Mouse (Mus musculus) midbrain, embryonic 11.5 days (tissue): ENCODE data around the gene Rmi2. TPM values are rescaled to one million over a fixed set of nuclear protein-coding genes. Genes with fewer than 3 reads are reported as not detected.
A peak's percentile ranks its signal among the peaks of the same experiment; 100 is the strongest.

Source experiments
- ATAC-seq: fragments of 200-750 bp; cut with Nextera tagmentation; 2 replicates; pipeline ENCODE4 v1.8.0; 2017; ENCODE audit warnings: moderate TSS enrichment, moderate library complexity; ENCODE audit not compliant: low FRiP score
- DNase-seq: peaks from one replicate; pipeline ENCODE4 v3.0.0; 2015; ENCODE audit warnings: low spot score; ENCODE audit errors: missing footprints
- H3K27ac ChIP-seq: fragments of 300-500 bp; sonication (generic); 2 replicates; pipeline ENCODE4 v1.5.1; 2014; ENCODE audit warnings: low read depth, low read length
- H3K27me3 ChIP-seq: fragments of 300-500 bp; sonication (generic); 2 replicates; pipeline ENCODE4 v1.6.1; 2014; ENCODE audit warnings: mild to moderate bottlenecking, low read length, moderate library complexity, mixed read lengths; ENCODE audit not compliant: control insufficient read depth, insufficient read depth
- H3K36me3 ChIP-seq: fragments of 300-500 bp; sonication (generic); 2 replicates; pipeline ENCODE4 v1.6.1; 2014; ENCODE audit warnings: mild to moderate bottlenecking, low read length, moderate library complexity, mixed read lengths; ENCODE audit not compliant: control insufficient read depth, insufficient read depth
- H3K4me1 ChIP-seq: fragments of 300-500 bp; sonication (generic); 2 replicates; pipeline ENCODE4 v1.6.1; 2014; ENCODE audit warnings: low read length; ENCODE audit not compliant: control insufficient read depth, insufficient read depth
- H3K4me2 ChIP-seq: fragments of 300-500 bp; sonication (generic); 2 replicates; pipeline ENCODE4 v1.6.1; 2014; ENCODE audit warnings: mild to moderate bottlenecking, moderate library complexity
- H3K4me3 ChIP-seq: fragments of 300-500 bp; sonication (generic); 2 replicates; pipeline ENCODE4 v1.5.1; 2014; ENCODE audit warnings: low read depth, low read length
- H3K9ac ChIP-seq: fragments of 300-500 bp; sonication (generic); 2 replicates; pipeline ENCODE4 v1.6.1; 2014; ENCODE audit warnings: low read length
- H3K9me3 ChIP-seq: fragments of 300-500 bp; sonication (generic); 2 replicates; pipeline ENCODE4 v1.6.1; 2016; ENCODE audit warnings: low read length; ENCODE audit not compliant: control insufficient read depth
- WGBS: fragments of 180-500 bp; shearing (Covaris S2); extraction: QIAGEN DNeasy Blood & Tissue Kit; methylation state at CpG from one replicate; pipeline ENCODE4 v1.1.7; 2014; 5-methylcytosine and 5-hydroxymethylcytosine counted together
- polyA plus RNA-seq: library from polyadenylated mRNA; unstranded; fragments of >200 nt; fragmentation: Nextera tagmentation; extraction: Ambion mirVana; gene quantifications from 2 replicates; pipeline ENCODE4 v1.2.1, GENCODE M21; 2014

The Rmi2 gene
- polyA plus RNA-seq, 1 experiment from 2014 or later: 2.9 TPM

- Histone ChIP-seq H3K4me3 (no peak overlapping the region), H3K27ac (no peak overlapping the region), H3K4me1 (no peaks in the 10 kb centered on the region), H3K36me3 (no peaks in the 10 kb centered on the region), H3K4me2 (no peak overlapping the region), H3K27me3 (no peaks in the 10 kb centered on the region), H3K9ac (no peak overlapping the region), H3K9me3 (no peaks in the 10 kb centered on the region)
- ATAC-seq (no peak), DNase-seq (no peak)
- WGBS: 58% methylated on average over 4 of the region's 4 CpGs
Measured at GRCm38 (mm10) chr16:10821387-10821786, 13.5 kb upstream of the Rmi2 start.

- no peak overlapping the region for H3K4me3 ChIP-seq
- H3K27ac ChIP-seq: no peak overlapping the region
- no peak overlapping the region for H3K4me2 ChIP-seq
- H3K36me3 ChIP-seq: no peaks in the 10 kb centered on the region
- no peak for DNase-seq
- H3K9ac ChIP-seq: no peak overlapping the region
- no peak for ATAC-seq
- no peaks in the 10 kb centered on the region for H3K4me1 ChIP-seq
- H3K9me3 ChIP-seq: no peaks in the 10 kb centered on the region
- H3K27me3 ChIP-seq: no peaks in the 10 kb centered on the region
- 86% methylated on average over 1 of the region's 1 CpGs for WGBS
Measured at GRCm38 (mm10) chr16:10824536-10824935, 10.3 kb upstream of the Rmi2 start.

- Histone ChIP-seq H3K36me3 (no peaks in the 10 kb centered on the region), H3K9me3 (no peaks in the 10 kb centered on the region), H3K9ac (no peak overlapping the region), H3K4me3 (no peak overlapping the region), H3K27me3 (no peaks in the 10 kb centered on the region), H3K4me2 (no peak overlapping the region), H3K27ac (no peak overlapping the region), H3K4me1 (no peaks in the 10 kb centered on the region)
- DNase-seq: no peak
- 93% methylated on average over 4 of the region's 4 CpGs for WGBS
- ATAC-seq: no peak
Measured at GRCm38 (mm10) chr16:10825840-10826239, 9.0 kb upstream of the Rmi2 start.

GRCm38 (mm10) chr16:10827269-10827668 lies 7.6 kb upstream of the Rmi2 start:
- H3K9ac ChIP-seq: no peak overlapping the region
- no peaks in the 10 kb centered on the region for H3K36me3 ChIP-seq
- H3K9me3 ChIP-seq: no peaks in the 10 kb centered on the region
- no peak overlapping the region for H3K4me3 ChIP-seq
- no peak overlapping the region for H3K27ac ChIP-seq
- no peaks in the 10 kb centered on the region for H3K4me1 ChIP-seq
- WGBS: 85% methylated on average over 9 of the region's 9 CpGs
- no peak for ATAC-seq
- H3K27me3 ChIP-seq: no peaks in the 10 kb centered on the region
- H3K4me2 ChIP-seq: no peak overlapping the region
- no peak for DNase-seq

- Histone ChIP-seq H3K27me3 (no peaks in the 10 kb centered on the region), H3K27ac (no peak overlapping the region), H3K4me1 (no peaks in the 10 kb centered on the region), H3K36me3 (no peaks in the 10 kb centered on the region), H3K9ac (no peak overlapping the region), H3K4me2 (no peak overlapping the region), H3K4me3 (no peak overlapping the region), H3K9me3 (no peaks in the 10 kb centered on the region)
- DNase-seq (no peak), ATAC-seq (no peak)
- WGBS: 88% methylated on average over 7 of the region's 7 CpGs
Measured at GRCm38 (mm10) chr16:10827766-10828460, 6.9 kb upstream of the Rmi2 start.

GRCm38 (mm10) chr16:10828461-10828805 lies 6.4 kb upstream of the Rmi2 start:
- 89% methylated on average over 4 of the region's 4 CpGs for WGBS
- H3K4me3 ChIP-seq: no peak overlapping the region
- H3K4me1 ChIP-seq: no peaks in the 10 kb centered on the region
- H3K9ac ChIP-seq: no peak overlapping the region
- H3K27me3 ChIP-seq: no peaks in the 10 kb centered on the region
- no peaks in the 10 kb centered on the region for H3K36me3 ChIP-seq
- no peak for DNase-seq
- no peak overlapping the region for H3K4me2 ChIP-seq
- no peaks in the 10 kb centered on the region for H3K9me3 ChIP-seq
- no peak for ATAC-seq
- no peak overlapping the region for H3K27ac ChIP-seq

- no peak for ATAC-seq
- Histone ChIP-seq H3K27ac (no peak overlapping the region), H3K36me3 (no peaks in the 10 kb centered on the region), H3K27me3 (no peaks in the 10 kb centered on the region), H3K4me1 (peaks cover 22% of the 10 kb centered on the region), H3K4me2 (peak overlapping the region; percentile 90), H3K9me3 (no peaks in the 10 kb centered on the region), H3K9ac (peak overlapping the region; percentile 80), H3K4me3 (peak overlapping the region; percentile 62)
- WGBS: 12% methylated on average over 12 of the region's 12 CpGs
- DNase-seq: no peak
Measured at GRCm38 (mm10) chr16:10834542-10834910, 333 bp upstream of the Rmi2 start.

- Histone ChIP-seq H3K36me3 (no peaks in the 10 kb centered on the region), H3K27ac (no peak overlapping the region), H3K9me3 (no peaks in the 10 kb centered on the region), H3K27me3 (no peaks in the 10 kb centered on the region), H3K4me1 (peaks cover 22% of the 10 kb centered on the region), H3K9ac (no peak overlapping the region), H3K4me2 (peak overlapping the region; percentile 90; the same call in 1 of the 2 replicates), H3K4me3 (no peak overlapping the region)
- 99% methylated on average over 3 of the region's 3 CpGs for WGBS
- ATAC-seq: no peak
- no peak for DNase-seq
Measured at GRCm38 (mm10) chr16:10836388-10836787, 1.5 kb downstream of the Rmi2 start.

GRCm38 (mm10) chr16:10837250-10837649 lies 2.4 kb downstream of the Rmi2 start:
- H3K9ac ChIP-seq: no peak overlapping the region
- no peak overlapping the region for H3K27ac ChIP-seq
- H3K36me3 ChIP-seq: no peaks in the 10 kb centered on the region
- no peak for ATAC-seq
- WGBS: 96% methylated on average over 3 of the region's 3 CpGs
- no peak overlapping the region for H3K4me3 ChIP-seq
- no peak overlapping the region for H3K4me2 ChIP-seq
- H3K4me1 ChIP-seq: peaks cover 22% of the 10 kb centered on the region
- DNase-seq: no peak
- no peaks in the 10 kb centered on the region for H3K27me3 ChIP-seq
- no peaks in the 10 kb centered on the region for H3K9me3 ChIP-seq
